Mouse (Mus musculus) CH12.LX (cell line): ENCODE results near the gene Bcl2l14.

Source experiments
- BHLHE40 ChIP-seq: IDR thresholded peaks from 2 replicates; pipeline ENCODE4 v1.6.1; 2011; ENCODE audit warnings: mild to moderate bottlenecking, low read depth, low read length, improper control_type of control experiment
- CTCF ChIP-seq, 2 experiments: IDR thresholded peaks in 1 of 2; conservative IDR thresholded peaks in 1 of 2; 2 replicates each; pipeline ENCODE4 v1.5.1; 2011 to 2012; ENCODE audit warnings: low read depth in 2 of 2, low read length in 2 of 2, improper control_type of control experiment in 1 of 2, inconsistent platforms in 1 of 2, mild to moderate bottlenecking in 1 of 2, moderate library complexity in 1 of 2
- ELF1 ChIP-seq: IDR thresholded peaks from 2 replicates; pipeline ENCODE4 v1.6.1; 2014; ENCODE audit warnings: low read depth, mild to moderate bottlenecking, inconsistent platforms, low read length, improper control_type of control experiment
- EP300 ChIP-seq: IDR thresholded peaks from 2 replicates; pipeline ENCODE4 v1.6.1; 2011; ENCODE audit warnings: low read length, improper control_type of control experiment
- GABPA ChIP-seq: IDR thresholded peaks from 2 replicates; pipeline ENCODE4 v1.6.1; 2012; ENCODE audit warnings: low read depth, low read length, improper control_type of control experiment, inconsistent platforms; ENCODE audit not compliant: insufficient replicate concordance
- USF1 ChIP-seq: IDR thresholded peaks from 2 replicates; pipeline ENCODE4 v1.6.1; 2014; ENCODE audit warnings: low read depth, mild to moderate bottlenecking, inconsistent platforms, low read length, improper control_type of control experiment

DNA sequence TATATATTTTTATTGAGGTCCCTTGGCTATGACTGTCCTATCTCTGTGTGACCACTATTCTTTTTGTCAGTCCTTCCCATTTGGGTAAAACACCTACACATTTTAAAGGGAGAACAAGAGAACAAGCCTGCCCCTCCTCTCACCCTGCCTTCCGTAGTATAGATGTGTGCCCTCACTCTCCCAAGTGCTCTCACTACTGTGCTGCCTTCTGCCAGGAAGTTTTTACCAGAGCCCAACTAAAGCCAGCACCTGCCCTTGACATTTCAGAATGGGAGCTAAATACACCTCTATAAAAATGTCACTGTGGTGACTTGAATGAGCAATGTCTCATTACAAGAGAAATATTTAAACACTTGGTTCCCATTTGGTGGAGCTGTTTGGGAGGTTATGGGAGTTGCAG lies 62.3 kb downstream of the Bcl2l14 start:
- TF ChIP-seq CTCF (conservative IDR thresholded peaks at IDR 0.05 in 1 of 2, IDR thresholded peaks at IDR 0.05 in 1 of 2; ENCODE audit: low read depth in 2 of 2, low read length in 2 of 2): no peak
- no peak for TF ChIP-seq USF1
- TF ChIP-seq EP300: no peak
- no peak for TF ChIP-seq ELF1
- TF ChIP-seq GABPA: no peak
- TF ChIP-seq BHLHE40: no peak
